Mouse (Mus musculus): ENCODE results near the gene Saxo1.

Saxo1 gene

GRCm38 (mm10) chr4:86416401-86417025, 141.6 kb downstream of the Saxo1 start:
- no peak for DNase-seq

DNA sequence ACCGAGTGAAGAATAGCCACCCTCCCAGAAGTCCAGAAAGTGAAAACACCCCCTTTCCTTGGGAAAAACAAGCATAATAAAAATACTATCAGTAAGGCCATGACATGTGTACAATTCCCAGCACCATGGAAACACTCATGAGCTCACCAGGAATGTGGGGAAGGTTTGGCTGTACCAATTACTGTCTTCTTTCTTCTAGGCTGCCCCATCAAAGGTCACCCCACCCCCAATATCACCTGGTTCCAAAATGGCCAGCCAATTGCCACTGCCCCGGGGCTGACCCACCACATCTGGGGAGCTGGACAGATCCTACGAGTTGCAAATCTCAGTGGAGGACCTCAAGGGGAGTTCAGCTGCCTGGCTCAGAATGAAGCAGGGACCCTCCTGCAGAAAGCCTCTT, 144.7 kb downstream of the Saxo1 start:
- no peak for DNase-seq

DNA sequence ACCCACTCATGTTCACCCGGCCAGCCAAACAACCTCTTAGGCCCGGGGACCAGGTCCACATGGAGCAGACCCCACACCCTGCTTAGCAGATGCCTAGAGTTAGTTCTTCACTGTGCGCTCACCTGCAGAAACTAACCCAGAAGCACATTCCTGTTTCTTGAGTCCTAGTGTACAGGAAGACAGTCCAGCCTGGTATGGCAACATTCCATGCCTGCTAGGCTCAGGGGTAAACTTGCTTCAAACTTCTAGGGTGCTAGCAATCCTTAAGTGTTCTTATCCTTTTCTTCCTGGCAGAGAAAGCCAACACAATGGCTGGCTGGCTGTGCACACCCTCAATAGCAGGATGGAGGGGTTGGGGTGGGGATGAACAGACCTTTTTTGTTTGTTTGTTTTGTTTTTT, 147.2 kb downstream of the Saxo1 start:
- no peak for DNase-seq

GRCm38 (mm10) chr4:86408421-86408820, 149.7 kb downstream of the Saxo1 start:
- DNase-seq, result no peak

DNA sequence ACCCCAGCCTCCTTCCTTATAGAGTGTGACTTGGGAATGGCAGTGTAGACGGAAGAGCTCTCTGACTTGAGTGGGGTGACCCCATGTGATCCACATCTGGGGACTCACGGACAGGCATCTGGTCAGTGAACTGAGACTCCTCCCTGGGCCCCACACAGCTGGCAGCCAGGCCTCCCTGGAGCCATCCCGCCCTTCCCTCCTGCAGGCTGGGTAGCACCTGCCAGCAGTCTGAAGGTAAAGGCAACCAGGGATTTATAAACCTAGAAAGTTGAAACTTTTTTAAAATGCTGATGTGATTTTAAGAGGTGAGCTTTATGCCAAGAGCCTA, 151.0 kb downstream of the Saxo1 start:
- DNase-seq, result no peak

- no peak for DNase-seq
Measured at GRCm38 (mm10) chr4:86406501-86407199, 151.5 kb downstream of the Saxo1 start.

DNA sequence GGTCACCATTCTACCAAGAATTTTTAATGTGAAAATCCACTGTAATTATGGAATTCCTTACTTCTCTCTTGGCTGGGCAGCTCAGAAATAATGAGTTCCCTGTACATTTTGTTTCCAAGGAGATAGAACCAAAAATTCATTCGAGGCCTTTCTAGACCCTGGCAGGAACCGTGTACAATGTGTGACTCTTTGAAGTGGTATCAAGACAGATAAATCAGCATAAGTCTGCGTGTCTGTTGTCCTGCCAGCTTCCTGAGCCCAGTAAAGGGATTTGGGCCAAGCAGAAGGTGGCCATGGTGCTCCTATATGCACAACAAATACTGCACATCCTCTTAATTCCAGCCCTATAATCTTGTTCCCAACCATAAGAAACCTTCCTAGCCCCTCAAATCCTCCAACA, 157.0 kb downstream of the Saxo1 start:
- no peak for DNase-seq

GRCm38 (mm10) chr4:86397470-86397869, 160.7 kb downstream of the Saxo1 start:
- DNase-seq, result peak; percentile 11

- DNase-seq, result no peak
Measured at GRCm38 (mm10) chr4:86396672-86397288, 161.3 kb downstream of the Saxo1 start.

GRCm38 (mm10) chr4:86395636-86396035, 162.5 kb downstream of the Saxo1 start:
- no peak for DNase-seq
